Mouse (Mus musculus) heart, postnatal 25 days (tissue): ENCODE data around the gene Cdk2ap2. TPM values are rescaled to one million over a fixed set of nuclear protein-coding genes. Genes with fewer than 3 reads are reported as not detected.
"Not testable (repeated sequence)": the region's sequence is repeated elsewhere in the genome, so short reads cannot be mapped to it uniquely, and the experiment has no call there.

Source experiments
- DNase-seq: peaks from one replicate; pipeline ENCODE4 v3.0.0; 2022; ENCODE audit warnings: low spot score
- intact Hi-C: fragments of 180-260 bp; cut with DNase I; formaldehyde crosslinking; loops from one replicate; pipeline ENCODE4 v1.15.1; 2025
- total RNA-seq, 2 experiments: library from RNA; stranded (reverse); gene quantifications; 2 replicates each; pipeline ENCODE4 v1.2.3; 2021

Gene Cdk2ap2
- 10 to 100 TPM; 36.6 to 45.1 TPM for total RNA-seq

GRCm38 (mm10) chr19:4096642-4097440, at the start of gene Cdk2ap2:
Cdk2ap2 (plus strand) TSS chr19:4097182.
- peak; percentile 99 for DNase-seq
- intact Hi-C loops = no loop called here

- peak; percentile 37 for DNase-seq
- intact Hi-C loops = loop anchor here (1.0 kb wide), 1 partner anchor 29 kb away; no protein-coding TSS in a partner anchor
Measured at GRCm38 (mm10) chr19:4047859-4048258, 49.1 kb upstream of the Cdk2ap2 start.

GRCm38 (mm10) chr19:4049069-4049468, 47.9 kb upstream of the Cdk2ap2 start:
- intact Hi-C loops = not testable (repeated sequence)

GRCm38 (mm10) chr19:4051016-4051415, 46.0 kb upstream of the Cdk2ap2 start:
- intact Hi-C loops = no loop called here
- no peak for DNase-seq

More at GRCm38 (mm10) chr19:4049069-4049468, 47.9 kb upstream of the Cdk2ap2 start:
- DNase-seq = not testable (repeated sequence)

GRCm38 (mm10) chr19:4051741-4052515, 45.1 kb upstream of the Cdk2ap2 start:
- intact Hi-C loops = no loop called here
- DNase-seq = no peak

GRCm38 (mm10) chr19:4052516-4053030, 44.4 kb upstream of the Cdk2ap2 start:
- intact Hi-C loops = no loop called here
- no peak for DNase-seq

GRCm38 (mm10) chr19:4054613-4055012, 42.4 kb upstream of the Cdk2ap2 start:
- no peak for DNase-seq
- intact Hi-C loops = no loop called here

GRCm38 (mm10) chr19:4055216-4055946, 41.6 kb upstream of the Cdk2ap2 start:
- intact Hi-C loops = no loop called here
- DNase-seq = no peak

GRCm38 (mm10) chr19:4055947-4056693, 40.9 kb upstream of the Cdk2ap2 start:
- intact Hi-C loops = no loop called here
- no peak for DNase-seq

GRCm38 (mm10) chr19:4056727-4057126, 40.3 kb upstream of the Cdk2ap2 start:
- DNase-seq = no peak
- intact Hi-C loops = no loop called here

- DNase-seq = no peak
- intact Hi-C loops = no loop called here
Measured at GRCm38 (mm10) chr19:4057389-4057788, 39.6 kb upstream of the Cdk2ap2 start.

- intact Hi-C loops = no loop called here
Measured at GRCm38 (mm10) chr19:4057962-4058361, 39.0 kb upstream of the Cdk2ap2 start.

GRCm38 (mm10) chr19:4058581-4058980, 38.4 kb upstream of the Cdk2ap2 start:
- no peak for DNase-seq
- intact Hi-C loops = no loop called here

More at GRCm38 (mm10) chr19:4057962-4058361, 39.0 kb upstream of the Cdk2ap2 start:
- DNase-seq = no peak

- DNase-seq = no peak
- intact Hi-C loops = no loop called here
Measured at GRCm38 (mm10) chr19:4059069-4059740, 37.8 kb upstream of the Cdk2ap2 start, which contains the start of gene Gstp3. Gstp3 (minus strand) TSS chr19:4059569.

- intact Hi-C loops, DNase-seq: not testable (repeated sequence)
Measured at GRCm38 (mm10) chr19:4060044-4060898, 36.7 kb upstream of the Cdk2ap2 start.

GRCm38 (mm10) chr19:4060899-4061465, 36.0 kb upstream of the Cdk2ap2 start:
- intact Hi-C loops = no loop called here
- no peak for DNase-seq

GRCm38 (mm10) chr19:4063357-4063756, 33.6 kb upstream of the Cdk2ap2 start:
- intact Hi-C loops, DNase-seq: not testable (repeated sequence)
